Mouse (Mus musculus): Measurements from ENCODE around the gene Pfn1.
A peak's percentile ranks its signal among the peaks of the same experiment; 100 is the strongest.

Pfn1 gene

GRCm38 (mm10) chr11:70637764-70638163 lies 16.7 kb downstream of the Pfn1 start:
- no peak for DNase-seq (ENCODE audit: inconsistent ontology term)

GRCm38 (mm10) chr11:70635601-70636000 lies 18.8 kb downstream of the Pfn1 start:
- DNase-seq (ENCODE audit: inconsistent ontology term): no peak

- no peak for DNase-seq (ENCODE audit: inconsistent ontology term)
These were observed 24.3 kb downstream of the Pfn1 start for GRCm38 (mm10) chr11:70630129-70630528.

GRCm38 (mm10) chr11:70629557-70629956 lies 24.9 kb downstream of the Pfn1 start:
- no peak for DNase-seq (ENCODE audit: inconsistent ontology term)

- no peak for DNase-seq (ENCODE audit: inconsistent ontology term)
These were observed 26.0 kb downstream of the Pfn1 start for GRCm38 (mm10) chr11:70628431-70628830.

GRCm38 (mm10) chr11:70626877-70627276 lies 27.6 kb downstream of the Pfn1 start:
- DNase-seq (ENCODE audit: inconsistent ontology term): no peak

GRCm38 (mm10) chr11:70625473-70625872 lies 29.0 kb downstream of the Pfn1 start:
- peak; percentile 39 for DNase-seq (ENCODE audit: inconsistent ontology term)

- no peak for DNase-seq (ENCODE audit: inconsistent ontology term)
These were observed 31.2 kb downstream of the Pfn1 start for GRCm38 (mm10) chr11:70623053-70623742.

- DNase-seq (ENCODE audit: inconsistent ontology term): peak; percentile 82
These were observed 32.3 kb downstream of the Pfn1 start for GRCm38 (mm10) chr11:70621972-70622814.

- no peak for DNase-seq (ENCODE audit: inconsistent ontology term)
These were observed 35.3 kb downstream of the Pfn1 start, which contains the start of gene Chrne for GRCm38 (mm10) chr11:70619101-70619500. Chrne (minus strand) TSS chr11:70619216.

GRCm38 (mm10) chr11:70615516-70616093 lies 38.8 kb downstream of the Pfn1 start, which contains the start of gene 4930544D05Rik:
4930544D05Rik (plus strand) TSS chr11:70615848.
- no peak for DNase-seq (ENCODE audit: inconsistent ontology term)

- peak; percentile 68 for DNase-seq (ENCODE audit: inconsistent ontology term)
These were observed 39.4 kb downstream of the Pfn1 start for GRCm38 (mm10) chr11:70615074-70615473.

GRCm38 (mm10) chr11:70612505-70612904 lies 41.9 kb downstream of the Pfn1 start:
- DNase-seq (ENCODE audit: inconsistent ontology term): no peak

- DNase-seq (ENCODE audit: inconsistent ontology term): no peak
These were observed 43.7 kb downstream of the Pfn1 start for GRCm38 (mm10) chr11:70610752-70611151.

- no peak for DNase-seq (ENCODE audit: inconsistent ontology term)
These were observed 45.9 kb downstream of the Pfn1 start for GRCm38 (mm10) chr11:70608381-70609066.

GRCm38 (mm10) chr11:70607611-70608010 lies 46.8 kb downstream of the Pfn1 start:
- no peak for DNase-seq (ENCODE audit: inconsistent ontology term)

GRCm38 (mm10) chr11:70606717-70607116 lies 47.7 kb downstream of the Pfn1 start:
- DNase-seq (ENCODE audit: inconsistent ontology term): no peak

GRCm38 (mm10) chr11:70605024-70605566 lies 49.3 kb downstream of the Pfn1 start:
- DNase-seq (ENCODE audit: inconsistent ontology term): peak; percentile 60

All from Muller cell, postnatal 12 days (primary cell).